Mouse (Mus musculus): Measurements from ENCODE around the gene Abl1. TPM values are rescaled to one million over a fixed set of nuclear protein-coding genes. Genes with fewer than 3 reads are reported as not detected.
A peak's percentile ranks its signal among the peaks of the same experiment; 100 is the strongest.

Abl1 gene
- total RNA-seq, 2 experiments from 2014 or later = 42.2 to 48.3 TPM

DNA sequence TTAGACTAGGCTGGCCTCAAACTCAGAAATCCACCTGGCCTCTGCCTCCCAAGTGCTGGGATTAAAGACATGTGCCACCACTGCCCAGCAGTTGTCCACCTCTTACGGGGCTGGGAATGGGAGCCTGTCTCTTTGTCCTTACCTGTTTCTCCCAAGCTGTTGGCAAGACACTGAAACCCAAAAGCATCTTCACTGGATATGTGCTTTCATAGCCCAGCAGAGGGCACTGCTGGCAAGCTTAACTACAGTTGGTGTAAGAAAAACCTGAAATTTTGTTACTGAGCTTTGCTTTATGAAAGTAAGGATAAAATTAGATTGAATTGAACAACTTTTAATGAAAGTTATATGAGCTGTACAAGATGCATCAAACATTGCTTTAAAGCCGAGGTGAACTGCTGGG is 4.5 kb upstream of the Abl1 start:
- peak; percentile 69 to 75 for DNase-seq (ENCODE audit: low spot score in 2 of 2)

DNA sequence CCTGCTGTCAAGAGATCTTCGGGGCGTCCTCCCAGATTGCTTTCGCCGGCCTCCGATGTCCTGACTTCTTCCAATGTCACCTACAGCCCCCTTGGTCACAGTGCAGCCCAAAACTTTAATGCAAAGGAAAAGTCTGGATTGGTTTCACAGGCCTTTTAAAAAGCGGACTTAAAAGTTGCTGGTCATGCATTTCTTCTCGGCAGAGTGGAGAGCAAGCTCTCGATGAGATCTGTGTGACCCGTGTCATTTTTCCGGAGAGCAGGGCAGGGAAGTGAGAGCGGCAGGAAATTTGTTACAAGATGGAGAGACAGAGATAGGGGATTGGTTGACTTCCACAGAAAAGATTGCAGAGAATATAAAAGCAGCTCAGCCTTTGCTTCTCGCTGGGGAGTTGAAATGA is 869 bp downstream of the Abl1 start:
- DNase-seq (ENCODE audit: low spot score in 2 of 2) = no peak

DNA sequence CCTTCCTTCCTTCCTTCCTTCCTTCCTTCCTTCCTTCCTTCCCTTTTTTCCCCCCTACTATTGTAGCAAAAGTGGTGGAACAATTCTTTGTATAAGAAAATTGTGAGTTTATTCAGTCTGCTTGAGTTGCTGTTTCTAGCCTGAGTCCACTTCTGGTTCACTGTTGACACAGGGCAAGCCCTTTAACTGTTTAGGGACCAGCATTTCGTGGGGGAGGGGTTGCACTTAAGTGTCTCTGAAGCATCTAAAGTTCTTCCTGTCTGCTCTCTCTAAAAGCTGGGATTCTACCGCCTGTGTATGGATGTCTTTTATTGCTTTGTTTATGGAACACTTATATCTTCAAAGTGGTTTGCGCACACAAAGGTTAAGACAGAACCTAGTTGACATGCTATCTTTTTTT is 1.9 kb downstream of the Abl1 start:
- DNase-seq (ENCODE audit: low spot score in 2 of 2) = no peak

DNA sequence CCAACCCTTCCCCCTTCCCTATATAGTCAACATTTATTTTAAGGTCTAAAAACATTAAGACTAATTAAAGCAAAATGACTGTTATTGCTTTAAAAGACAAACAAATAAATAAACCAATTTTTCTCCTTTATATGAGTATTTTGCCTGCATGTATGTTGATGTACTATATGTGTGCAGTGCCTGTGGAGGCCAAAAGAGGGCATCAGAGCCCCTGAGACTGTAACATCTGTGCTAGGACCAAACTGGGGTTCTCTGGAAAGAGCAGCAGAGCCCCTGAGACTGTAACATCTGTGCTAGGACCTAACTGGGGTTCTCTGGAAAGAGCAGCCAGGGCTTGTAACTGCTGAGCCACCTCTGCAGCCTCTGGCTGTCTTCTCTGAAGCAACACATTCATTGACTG is 10.0 kb downstream of the Abl1 start:
- DNase-seq (ENCODE audit: low spot score in 2 of 2) = no peak

DNA sequence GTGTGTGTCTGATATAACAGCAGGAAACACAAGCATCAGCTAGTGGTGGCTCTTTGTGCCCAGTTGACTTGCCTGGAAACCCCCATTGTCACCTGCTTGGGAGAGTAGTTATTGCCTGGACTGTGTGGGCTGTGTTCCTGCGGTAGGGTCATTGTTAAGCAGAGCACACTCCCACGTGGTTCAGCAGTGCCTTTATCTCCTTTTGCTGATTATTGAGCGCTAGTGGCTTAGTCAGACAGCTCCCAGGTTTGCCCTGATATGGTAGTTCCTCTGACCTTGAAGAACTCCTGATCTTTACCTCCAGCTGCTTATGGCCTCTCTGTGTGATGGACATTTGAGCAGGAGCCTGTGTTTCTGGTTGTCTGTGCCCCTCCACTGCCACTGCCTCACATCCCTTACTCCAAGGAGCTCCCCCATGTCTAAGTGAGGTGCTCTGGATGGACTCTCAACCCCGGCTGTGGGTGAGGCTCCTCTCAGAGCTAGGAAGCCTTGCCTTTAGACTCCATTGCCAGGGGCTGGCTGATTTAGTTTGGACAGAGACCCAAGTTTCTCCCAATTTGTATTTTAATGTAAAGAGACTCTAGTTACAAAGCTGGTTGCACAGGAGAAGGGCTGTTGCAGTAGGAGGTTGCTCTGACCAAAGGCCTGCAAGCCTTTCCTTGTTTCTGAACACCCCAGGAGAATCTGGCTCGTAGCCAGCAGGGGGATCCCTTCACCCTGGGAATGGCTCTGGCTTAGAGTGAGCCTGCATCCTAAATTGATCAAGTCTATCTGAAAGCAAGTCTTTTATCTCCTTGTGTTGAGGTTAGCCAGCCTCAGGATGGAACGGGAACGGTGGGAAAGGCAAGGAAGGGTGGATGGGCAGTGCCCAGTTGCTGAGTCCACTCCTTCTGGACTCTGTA is 12.6 kb downstream of the Abl1 start:
- no peak for DNase-seq (ENCODE audit: low spot score in 2 of 2)

DNA sequence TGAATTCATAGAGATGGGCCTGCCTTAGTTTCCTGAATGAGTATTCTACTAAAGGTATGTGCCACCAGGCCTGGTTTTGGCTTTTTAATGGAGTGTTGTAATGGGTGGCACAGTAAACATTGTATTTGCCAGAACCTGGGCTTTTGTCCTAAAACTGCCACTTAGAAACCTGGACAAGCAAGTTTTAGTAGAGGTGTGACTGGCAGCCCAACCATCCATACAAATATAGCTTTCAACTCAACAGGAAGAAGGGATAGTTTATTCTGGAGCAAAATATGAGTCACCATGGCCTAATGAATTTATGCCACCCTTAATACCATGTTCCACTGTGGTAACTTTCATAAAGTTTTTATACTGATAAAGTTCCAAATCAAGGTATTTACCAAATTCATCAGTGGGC is 15.1 kb downstream of the Abl1 start:
- DNase-seq (ENCODE audit: low spot score in 2 of 2) = no peak

DNA sequence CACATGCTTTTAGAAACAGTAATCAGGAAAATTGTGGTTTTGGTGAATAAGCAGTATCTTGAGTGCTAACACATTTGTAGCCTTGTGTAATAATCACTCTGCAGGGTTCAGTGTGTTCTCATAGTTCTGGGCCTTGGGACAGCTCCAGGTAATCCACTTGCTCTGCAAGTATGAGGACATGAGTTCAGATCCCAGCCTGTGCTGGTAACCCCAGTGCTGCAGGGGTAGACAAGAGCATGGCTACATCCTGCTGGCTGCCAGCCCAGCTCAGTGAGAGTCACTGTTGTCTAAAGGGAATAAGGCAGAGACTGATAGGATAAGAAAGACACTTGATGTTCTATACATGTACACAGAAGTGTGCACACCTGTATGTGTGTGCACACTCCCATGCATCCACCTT is 17.7 kb downstream of the Abl1 start:
- DNase-seq (ENCODE audit: low spot score in 2 of 2) = no peak

DNA sequence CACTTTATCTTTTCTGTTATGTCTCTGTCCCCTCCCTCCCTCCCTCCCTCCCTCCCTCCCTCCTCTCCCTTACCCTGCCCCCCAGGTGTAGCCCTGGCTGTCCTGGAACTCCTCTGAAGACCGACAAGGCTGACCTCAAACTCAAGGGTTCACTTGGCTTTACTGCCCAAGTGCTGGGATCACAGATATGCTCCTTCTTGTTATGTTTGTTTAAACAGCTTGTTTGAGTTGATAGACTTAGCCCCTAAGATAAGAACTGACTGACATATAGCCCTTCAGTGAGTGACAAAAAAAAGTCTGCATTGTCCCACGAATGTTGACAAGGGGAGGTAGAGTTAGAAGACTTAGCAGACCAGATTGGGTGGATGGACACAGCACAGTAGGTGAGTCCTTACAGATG is 18.4 kb downstream of the Abl1 start:
- no peak for DNase-seq (ENCODE audit: low spot score in 2 of 2)

DNA sequence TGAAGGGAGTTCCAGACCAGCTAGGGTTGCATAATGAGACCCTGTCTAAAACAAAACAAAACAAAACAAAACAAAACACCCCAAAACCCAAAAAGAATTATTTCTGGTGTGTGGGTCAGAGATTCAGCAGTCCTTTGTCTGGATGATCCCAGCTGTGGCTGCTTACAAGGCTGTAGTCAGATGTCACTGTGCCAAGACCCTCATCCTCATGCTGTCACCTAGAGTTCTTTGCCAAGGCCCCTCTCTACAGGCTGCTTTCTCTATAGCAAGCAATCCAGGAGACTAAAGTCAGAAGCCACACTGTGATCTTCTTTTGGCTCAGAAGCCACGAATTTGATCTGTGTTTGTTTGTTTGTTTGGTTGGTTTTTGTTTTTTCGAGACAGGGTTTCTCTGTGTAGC is 24.5 kb downstream of the Abl1 start:
- no peak for DNase-seq (ENCODE audit: low spot score in 2 of 2)

DNA sequence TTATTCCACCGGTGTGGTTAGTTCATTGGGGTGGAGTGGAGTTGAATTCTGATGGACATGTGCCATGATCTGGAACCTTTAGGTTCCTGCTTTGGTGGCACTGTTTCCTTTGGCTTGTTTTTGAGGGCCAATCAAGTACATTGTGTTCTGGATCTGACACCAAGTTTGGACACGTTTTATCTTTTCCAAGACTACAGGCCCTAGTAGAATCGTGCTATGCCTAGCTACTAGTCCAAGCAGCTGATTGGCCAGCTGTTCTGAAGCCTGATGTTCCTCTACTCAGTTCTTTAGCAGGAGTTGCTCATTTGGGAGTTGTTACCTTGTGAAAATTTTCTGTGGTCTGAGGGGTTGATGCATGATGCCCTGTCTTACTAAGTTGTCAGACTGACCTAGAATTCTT is 25.6 kb downstream of the Abl1 start:
- no peak for DNase-seq (ENCODE audit: low spot score in 2 of 2)

DNA sequence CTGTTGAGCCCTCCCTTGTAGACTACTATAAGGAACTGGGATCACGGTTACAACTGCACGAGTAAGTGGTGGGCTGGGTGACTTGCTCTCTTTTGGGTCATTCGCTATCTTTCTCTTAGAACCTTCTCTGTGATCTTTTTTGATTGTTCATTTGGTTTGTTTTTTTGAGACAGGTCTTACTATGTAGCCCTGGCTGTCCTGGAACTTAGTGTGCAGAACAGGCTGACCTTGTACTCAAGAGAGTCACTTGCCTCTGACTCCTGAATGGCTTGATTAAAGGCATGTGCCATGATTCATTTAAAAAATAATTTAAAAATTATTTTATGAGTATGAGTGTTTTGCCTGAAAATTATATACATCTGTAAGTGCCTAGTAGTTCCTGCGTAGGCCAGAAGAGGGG is 26.6 kb downstream of the Abl1 start:
- no peak for DNase-seq (ENCODE audit: low spot score in 2 of 2)

DNA sequence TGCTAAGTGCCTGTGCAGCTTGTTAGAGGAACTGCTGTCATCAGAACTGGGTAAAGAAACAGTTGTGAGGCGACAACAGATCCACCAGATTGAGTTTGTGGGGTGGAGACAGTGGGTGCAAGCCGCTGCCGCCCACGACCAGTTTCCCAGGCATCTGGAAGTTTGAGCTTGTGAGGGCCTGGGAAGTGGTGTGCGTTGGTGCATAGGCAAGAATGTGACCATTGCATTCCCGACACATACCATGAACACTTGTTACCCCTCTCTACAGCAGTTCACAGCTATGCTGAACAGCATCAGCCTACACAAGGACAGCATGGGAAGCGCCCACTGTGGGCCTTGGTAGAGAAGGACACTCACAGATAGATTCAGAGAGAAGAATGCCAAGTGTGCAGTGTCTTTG is 27.8 kb downstream of the Abl1 start:
- DNase-seq (ENCODE audit: low spot score in 2 of 2) = no peak

DNA sequence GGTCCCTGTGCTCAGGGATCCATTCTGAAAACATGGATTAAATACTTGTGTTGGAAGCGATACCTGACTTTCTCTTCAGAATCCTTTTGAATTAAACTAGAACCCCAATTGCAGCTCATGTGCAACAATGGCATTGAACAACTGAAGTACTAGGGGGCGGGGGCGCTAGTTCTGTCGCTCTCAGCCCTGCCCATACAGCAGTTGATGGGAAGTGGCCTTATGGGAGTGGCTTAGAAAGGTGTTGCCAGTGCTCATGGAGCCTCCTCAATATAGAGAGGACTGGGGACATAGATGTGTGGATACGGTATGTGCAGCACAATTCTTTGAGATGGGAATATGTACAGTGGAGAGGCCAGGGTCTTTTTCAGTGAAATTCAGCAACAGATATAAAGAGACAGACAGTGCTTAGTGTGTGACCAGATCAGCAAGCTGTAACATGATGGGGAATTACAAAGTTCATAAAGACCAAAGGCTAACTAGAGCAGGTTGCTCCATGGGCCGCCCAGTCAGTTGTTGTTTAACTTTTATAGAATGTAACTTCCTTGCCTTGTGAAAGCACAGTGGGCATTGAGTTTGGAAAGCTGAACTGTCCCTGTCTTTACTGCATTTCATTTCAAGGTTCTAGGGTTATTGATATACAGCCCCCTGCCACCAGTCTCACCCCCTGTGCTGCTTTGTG is 31.2 kb downstream of the Abl1 start:
- DNase-seq (ENCODE audit: low spot score in 2 of 2) = no peak

DNA sequence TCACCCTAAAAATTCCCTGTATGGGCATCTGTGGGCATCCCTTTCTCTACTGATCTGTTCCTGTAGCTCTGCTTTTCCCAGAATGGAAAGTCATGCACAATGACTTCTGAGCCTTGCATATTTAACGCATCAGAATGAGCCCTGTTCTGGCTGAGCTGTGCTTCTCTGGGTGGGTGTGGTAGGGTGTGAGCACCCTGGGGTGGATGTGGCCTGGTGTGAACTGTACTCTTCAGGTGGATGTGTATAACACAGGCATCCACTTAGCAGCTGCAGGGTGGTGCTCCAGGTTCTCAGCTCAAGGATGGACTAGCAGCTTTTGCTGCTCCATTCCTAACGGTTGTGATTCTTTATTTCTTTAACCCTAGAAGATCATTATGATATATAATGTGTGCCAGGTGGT is 31.8 kb downstream of the Abl1 start:
- DNase-seq (ENCODE audit: low spot score in 2 of 2) = no peak

DNA sequence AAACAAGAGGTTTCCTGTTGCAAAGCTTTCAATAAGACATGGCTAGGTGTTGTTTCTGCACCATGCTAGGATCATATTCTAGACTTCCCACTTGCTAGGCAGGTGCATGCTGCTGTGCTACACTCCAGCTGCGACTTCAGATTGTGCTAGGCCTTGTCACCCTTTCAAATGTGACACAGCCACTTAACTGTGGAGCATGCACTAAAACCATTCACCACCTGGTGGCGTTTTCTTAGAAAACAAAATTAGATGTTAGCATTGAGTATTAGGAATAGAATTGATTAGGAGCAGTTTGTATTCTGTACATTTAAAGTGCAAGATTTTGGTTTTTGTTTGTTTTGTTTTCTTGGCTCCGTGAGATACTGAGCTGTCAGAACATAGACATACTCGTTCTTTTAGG is 32.6 kb downstream of the Abl1 start:
- peak; percentile 40 to 44 for DNase-seq (ENCODE audit: low spot score in 2 of 2)

DNA sequence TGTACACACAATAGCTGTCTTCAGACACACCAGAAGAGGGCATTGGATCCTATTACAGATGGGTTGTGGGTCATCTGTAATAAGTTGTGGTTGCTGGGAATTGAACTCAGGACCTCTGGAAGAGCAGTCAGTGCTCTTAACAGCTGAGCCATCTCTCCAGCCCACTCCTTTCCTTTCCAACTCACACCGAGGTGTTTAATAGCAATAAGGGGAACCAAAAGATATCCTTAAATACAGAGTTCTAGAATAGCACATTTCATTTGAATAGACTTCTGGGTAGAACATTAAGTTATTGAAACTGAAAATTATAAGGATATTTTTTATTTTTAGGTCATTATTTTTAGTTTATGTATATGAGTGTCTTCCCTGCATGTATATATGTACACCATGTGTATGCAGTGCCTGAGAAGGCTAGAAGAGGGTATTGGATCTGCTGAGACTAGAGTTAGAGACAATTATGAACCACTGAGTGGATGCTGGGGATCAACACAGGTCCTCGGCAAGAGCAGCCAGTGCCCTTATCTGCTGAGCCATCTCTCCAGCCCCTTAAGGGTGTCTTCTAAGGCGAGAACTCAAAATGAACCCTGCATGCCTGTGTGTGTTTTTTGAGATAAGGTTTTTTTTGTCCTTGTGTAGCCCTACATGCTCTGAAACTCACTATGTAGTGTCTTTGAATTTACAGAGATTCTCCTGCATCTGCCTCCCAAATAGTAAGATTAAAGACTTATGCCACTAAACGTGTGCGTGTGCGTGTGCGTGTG is 36.7 kb downstream of the Abl1 start:
- DNase-seq (ENCODE audit: low spot score in 2 of 2) = no peak

DNA sequence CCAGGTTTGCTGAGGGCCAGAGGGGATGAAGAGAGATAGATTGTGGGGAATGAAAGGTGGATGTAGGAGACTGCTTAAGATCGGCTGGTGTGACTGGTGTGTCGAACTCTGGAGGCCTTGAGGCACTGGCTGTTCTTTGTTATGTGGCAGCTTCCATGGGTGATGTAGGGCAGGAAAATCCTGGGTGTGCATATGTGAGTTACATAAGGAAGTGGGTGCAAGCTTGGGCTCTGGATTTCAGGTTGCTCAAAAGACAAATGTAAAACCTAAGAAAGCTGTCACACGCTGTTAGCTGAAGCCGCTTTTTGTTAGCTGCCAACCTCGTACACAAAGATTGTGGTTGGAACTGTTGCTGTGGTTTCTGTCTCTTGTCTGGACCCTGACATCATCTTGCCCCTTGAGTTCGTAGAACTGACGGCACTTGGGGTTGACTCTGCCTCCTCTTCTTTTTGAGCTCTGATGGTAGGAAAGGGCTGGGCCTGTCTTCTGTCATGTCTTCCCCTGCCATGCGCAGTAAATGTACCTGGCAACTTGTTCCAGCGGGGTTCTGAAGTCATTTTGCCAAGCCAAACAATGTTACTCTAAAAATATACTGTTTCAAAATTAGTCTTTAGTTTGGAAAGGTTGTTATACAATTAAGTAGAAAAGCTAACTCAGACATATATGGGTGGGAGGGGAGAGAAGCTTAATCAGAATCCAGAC is 39.6 kb downstream of the Abl1 start:
- no peak for DNase-seq (ENCODE audit: low spot score in 2 of 2)

DNA sequence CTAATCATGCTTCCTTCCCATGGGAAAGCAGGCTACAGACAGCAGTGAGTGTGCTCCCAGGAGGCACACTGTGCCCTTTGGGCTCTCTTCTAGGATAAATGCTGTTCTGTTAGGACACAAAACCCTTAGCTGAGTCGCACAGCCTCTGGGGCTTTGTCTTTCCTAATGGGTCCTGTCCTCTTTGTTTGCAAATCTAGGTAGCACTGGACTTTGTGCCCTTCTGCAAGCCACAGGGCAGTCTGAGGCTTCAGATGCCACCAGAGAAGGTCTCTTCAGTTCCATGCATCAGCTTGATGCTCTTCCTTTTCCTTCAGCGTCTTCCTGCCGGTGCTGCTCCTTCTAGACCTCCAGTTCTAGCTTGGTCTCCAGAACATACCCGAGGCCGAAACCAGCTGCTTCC is 42.5 kb downstream of the Abl1 start:
- DNase-seq (ENCODE audit: low spot score in 2 of 2) = no peak

DNA sequence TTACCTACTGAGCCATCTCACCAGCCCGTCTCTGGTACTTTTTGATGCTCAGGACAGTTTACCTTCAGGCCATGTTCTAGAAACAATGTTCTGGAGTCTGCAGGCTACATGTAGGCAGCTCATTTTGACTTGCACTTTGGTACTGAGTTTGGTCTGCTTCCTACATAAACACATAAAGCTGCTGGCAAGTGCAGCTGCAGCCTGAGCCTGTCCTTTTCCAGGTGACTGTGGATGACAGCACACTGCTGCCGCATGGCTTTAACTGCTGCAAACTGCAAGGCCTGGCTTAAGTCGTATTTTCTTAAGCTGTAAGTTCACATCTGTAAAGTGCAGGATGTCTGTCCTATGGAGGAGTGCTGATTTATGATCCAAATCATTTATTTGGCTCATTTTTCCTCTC is 44.3 kb downstream of the Abl1 start:
- no peak for DNase-seq (ENCODE audit: low spot score in 2 of 2)

DNA sequence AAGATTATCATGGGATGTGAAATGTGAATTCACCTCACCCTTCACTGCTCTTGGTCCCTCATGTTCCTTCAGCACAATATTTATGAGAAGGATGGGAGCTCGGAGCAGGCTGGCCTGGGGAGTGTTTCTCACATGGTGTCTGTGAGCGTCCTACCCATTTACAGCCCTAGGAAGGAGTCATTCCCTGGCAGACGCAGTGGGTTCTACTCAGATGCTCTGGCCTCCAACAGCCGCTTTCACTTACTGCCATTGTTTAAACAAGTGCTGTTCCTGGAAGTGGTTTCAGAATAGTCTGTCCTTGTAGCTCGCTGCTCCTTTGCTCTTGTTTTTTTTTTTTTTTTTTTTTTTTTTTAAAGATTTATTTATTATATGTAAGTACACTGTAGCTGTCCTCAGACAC is 45.4 kb downstream of the Abl1 start:
- no peak for DNase-seq (ENCODE audit: low spot score in 2 of 2)

DNA sequence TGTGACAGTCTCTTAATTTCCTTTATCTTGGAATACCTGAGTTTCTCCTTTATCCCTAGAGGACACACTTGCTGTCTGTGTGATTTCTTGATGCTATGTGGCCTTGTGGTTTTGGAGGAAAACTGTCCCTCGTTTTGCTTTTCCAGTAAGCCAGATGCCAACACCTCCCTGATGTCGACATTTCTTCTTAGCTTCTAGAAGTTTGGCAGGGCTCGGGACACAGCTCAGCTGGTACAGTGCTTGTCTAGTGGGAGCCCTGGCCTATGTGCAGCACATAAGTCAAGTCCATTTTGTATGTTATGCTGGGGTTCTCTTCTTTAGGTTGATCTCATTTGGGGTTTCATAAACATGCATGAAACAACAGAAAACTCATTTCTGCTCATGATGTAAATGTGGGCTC is 50.9 kb downstream of the Abl1 start:
- DNase-seq (ENCODE audit: low spot score in 2 of 2) = no peak

DNA sequence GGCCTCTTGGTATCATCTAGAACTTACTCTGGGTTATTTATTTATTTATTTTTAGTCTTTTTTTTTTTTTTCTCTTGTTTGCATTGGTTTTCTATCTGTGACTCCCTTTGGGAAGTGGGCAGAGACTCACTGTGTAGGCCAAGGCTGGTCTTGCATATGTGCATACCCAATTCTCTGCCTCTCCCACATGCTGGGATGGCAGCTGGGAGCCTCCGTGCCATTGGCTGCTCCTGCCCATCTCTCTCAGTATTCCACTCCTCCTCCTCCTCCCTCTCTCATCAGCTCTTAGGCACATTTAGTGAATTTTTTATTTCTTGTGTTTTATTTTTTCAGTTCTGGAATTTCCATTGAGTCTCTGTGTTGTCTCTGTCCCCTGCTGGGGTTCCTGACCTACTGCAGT is 53.6 kb downstream of the Abl1 start:
- no peak for DNase-seq (ENCODE audit: low spot score in 2 of 2)
